Mouse (Mus musculus): ENCODE results near the gene Sipa1.

Sipa1 gene

DNA sequence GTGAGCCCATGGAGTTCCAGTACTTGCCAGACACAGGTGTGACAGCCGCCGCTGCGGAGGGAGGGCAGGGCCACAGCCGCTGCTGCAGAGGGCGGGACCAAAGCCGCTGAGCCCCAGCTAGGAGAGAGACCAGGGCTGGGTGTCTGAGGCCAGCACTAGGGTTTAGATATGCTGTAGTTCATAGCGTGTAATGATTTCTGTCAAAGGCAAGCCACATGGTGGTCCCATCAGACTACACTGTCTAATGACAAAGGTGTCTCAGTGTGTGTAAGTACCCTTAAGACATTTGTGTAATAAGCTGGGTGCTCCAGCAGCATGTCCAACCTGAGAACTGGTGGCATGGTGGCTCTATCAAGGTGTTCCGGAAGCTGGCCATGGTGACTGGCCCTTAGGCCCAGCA, 21.9 kb downstream of the Sipa1 start:
- DNase-seq (ENCODE audit: low spot score): no peak

DNA sequence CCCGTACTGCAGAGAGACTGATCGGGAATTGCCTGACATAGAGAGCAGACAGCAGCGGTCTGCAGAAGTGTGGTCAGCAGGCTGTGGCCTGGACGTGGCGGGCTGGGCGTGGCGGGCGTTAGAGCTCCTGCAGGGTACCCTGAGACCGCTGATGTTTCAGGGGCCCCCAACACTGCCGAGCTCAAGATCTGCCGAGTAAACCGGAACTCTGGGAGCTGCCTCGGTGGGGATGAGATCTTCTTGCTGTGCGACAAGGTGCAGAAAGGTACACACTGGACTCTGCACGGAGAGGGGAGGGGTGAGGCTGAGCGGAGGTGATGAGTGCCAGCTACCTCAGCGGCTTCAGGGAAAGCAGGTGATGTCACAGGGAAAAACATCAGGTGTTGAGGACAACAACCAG, 22.5 kb downstream of the Sipa1 start:
- no peak for DNase-seq (ENCODE audit: low spot score)

DNA sequence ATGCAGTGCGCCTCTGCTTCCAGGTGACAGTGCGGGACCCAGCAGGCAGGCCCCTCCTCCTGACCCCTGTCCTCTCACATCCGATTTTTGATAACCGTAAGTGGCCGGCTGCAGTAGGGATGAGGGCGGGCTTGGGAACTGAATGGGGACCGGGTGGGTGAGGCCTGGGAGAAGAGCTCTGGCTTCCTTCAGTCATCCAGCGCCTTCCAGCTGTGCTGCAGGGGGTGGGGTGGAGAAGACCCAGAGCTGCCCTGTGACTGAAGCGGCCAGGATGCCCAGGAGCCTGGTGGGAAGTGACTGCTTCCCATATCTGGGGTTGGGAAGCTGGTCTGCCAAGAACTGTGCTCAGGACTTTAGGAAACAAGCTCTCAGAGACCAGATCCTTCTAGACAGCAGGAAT, 23.2 kb downstream of the Sipa1 start:
- no peak for DNase-seq (ENCODE audit: low spot score)

DNA sequence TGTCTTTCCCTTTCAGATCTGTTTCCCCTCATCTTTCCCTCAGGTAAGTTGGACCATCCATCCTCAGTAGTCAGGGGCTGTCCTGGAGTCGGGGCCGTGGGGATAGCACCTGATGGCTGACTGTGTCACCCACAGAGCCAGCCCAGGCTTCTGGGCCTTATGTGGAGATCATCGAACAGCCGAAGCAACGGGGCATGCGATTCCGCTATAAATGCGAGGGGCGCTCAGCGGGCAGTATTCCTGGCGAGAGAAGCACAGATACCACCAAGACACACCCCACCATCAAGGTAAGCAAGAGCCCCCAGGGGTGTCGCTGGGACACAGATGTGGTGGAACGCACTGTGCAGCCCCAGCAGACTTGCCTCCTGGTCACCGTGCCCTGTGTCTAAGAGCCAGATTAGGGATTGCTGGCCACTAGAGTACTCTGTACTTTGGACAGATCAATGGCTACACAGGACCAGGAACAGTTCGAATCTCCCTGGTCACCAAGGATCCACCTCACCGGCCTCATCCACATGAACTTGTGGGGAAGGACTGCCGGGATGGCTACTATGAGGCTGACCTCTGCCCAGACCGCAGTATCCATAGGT, 25.0 kb downstream of the Sipa1 start:
- no peak for DNase-seq (ENCODE audit: low spot score)

DNA sequence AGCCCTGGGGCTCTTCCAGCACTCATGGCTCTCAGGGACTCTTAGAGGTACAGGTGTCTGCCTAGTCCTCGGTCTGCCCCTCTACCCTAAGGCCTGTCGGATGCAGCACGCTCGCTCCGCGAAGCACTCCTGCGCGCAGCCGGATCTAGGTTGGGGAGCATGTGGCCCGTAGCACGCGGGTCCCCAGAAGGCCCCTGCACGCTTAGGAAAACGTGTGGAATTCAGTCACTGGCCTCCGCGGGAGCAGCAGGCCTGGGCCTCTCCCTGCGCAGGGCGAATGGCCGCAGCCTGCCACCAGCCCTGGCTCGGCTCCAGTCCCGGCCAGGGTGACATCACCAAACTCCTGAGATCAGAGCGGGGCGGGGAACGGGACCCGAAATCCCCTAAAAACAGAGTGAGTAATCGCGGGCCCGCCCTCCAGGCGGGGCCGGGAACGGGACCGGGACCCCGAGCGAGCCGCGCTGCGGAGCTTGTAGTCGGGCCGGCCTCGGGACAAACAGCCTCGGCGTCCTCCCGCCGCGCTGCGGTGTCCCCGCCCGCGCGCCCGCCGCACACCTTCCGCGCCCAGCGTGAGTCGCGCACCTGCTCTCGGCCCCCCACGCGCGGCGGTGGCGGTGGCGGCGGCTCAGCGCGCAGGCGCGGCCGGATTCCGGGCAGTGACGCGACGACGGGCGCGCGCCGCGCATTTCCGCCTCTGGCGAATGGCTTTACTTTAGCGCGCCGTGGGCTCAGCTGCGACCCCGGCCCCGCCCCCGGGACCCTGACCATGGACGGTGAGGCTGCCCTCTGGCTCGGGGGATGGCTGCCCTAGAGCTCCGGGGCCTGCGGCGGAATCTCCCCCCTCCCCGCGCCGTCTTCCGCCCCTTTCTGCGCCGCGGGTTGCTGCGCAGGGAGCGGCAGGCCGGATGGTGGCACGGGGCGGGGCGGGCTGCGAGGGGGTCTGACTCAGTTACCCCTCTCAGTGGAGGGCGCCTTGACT, 26.1 kb downstream of the Sipa1 start, which contains the start of gene Rela:
Gene Rela (plus strand): TSS at position 415 of the 979 bp plus-strand sequence.
- peak; percentile 85 for DNase-seq (ENCODE audit: low spot score)

DNA sequence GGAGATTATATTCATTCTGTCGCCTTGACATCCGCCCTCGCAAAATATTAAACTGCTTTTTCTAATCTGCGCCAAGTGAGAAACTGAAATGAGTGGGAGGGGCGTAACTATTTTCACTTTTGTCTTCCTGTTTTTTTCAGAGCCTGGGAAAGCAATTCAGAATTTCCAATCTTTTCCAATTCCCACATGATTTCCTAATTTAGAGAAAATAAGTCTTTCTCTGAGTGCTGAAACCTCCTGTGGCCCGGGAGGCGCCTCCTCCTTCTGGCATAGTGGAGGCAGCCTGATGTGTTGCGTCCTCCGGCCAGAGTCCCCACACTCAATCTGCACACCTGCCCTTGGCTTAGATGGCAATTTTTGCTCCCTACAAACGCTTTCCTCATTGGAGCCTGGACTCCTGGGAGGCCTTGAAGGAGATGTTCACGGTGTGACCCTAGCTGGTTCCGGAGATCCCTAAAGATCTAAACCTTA, 26.9 kb downstream of the Sipa1 start:
- DNase-seq (ENCODE audit: low spot score): no peak

DNA sequence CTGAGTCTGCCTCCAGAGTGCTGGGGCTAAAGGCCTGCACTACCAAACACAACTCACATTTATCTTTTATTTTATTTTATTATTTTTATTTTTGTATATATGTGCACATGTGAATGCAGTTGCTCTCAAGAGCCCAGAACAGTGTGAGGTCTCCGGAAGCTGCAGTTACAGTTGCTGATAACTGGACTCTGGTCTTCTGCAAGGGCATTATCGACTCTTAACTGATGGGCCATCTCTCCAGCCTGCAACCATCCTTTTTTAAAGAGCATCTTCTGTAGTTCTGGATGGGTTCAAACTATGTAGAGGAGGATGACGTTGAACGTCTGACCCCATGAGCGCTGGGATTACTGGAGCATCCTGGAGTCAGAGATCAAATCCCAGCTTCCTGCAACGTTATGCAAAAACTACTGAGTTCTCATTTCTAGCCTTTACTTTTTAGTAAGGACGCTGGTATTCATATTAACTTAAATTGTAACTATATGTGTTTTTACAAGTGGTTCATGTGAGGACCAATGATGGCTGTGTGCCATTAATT, 27.4 kb downstream of the Sipa1 start:
- no peak for DNase-seq (ENCODE audit: low spot score)

DNA sequence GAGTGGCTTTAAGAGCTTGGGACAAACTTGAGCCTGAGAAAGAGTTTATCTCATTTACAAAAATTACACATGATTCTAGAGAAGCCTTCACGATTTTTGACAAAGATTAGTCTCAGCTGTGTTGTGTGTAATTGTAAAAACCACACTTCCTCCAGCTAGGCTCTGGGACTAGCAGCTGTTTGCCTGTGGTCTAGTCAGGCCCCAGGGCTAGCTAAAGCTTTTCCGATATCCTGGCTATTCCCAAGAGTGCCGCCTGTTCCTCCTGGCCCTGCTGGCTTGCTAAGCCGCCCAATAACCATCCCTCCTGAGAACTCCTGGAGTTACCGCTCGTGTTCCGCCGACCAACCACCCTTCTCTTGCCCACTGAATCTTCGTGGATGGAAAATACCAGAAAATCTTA, 31.4 kb downstream of the Sipa1 start:
- DNase-seq (ENCODE audit: low spot score): no peak

DNA sequence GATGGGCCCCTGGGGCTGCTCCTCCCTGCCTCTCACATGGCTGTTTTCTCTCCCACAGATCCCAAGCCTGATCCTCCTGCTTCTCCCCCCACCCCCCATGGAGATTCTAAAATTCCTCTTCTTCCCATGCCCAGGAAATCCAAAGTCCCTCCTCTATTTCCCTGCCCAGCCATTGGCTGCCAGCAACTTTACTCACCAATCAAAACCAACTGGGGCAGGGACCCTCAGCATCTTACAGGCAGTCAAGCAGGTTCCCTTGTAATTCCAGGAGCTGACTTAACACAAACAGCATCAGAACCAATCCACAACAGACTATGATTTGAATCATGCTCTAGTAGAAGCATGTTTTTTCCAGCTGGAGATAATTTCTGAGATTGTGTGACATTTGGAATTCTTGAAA, 33.6 kb downstream of the Sipa1 start:
- DNase-seq (ENCODE audit: low spot score): no peak

DNA sequence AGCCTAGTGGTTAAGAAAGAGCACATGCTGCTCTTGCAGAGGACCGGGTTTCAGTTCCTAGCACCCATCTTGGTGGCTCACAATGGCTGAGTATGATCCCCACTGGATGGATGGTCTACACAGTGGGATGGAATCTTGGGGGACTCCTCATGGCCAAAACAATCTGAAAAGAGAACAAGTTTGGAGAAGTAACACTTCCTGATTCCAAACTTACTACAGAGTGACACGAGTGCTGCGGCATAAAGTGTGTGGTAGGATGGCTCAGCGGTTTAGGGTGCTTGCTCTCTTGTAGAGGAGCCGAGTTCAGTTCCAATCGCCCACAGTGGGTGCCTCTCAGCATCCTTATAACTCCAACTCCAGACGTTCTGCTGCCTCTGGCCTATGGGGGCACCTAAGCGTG, 38.2 kb downstream of the Sipa1 start:
- no peak for DNase-seq (ENCODE audit: low spot score)

DNA sequence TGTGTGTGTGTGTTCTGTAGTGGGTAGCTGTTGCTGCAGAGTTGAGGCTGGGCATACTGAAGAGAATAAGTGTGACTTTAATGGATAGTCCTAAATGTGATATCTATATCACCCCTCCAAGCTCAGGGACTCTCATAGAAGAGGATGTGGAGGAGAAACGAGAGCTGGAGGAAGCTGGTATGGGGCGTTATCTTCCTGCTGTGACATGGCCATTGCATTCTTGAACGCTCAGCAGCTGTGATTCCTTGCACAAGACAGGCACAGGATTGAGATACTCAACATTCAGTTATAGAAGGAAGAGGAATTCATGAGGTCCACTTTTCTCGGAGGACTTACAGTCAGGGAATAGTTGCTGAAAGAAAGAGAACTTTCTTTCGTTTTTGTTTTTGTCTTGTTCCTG, 41.6 kb downstream of the Sipa1 start:
- no peak for DNase-seq (ENCODE audit: low spot score)

DNA sequence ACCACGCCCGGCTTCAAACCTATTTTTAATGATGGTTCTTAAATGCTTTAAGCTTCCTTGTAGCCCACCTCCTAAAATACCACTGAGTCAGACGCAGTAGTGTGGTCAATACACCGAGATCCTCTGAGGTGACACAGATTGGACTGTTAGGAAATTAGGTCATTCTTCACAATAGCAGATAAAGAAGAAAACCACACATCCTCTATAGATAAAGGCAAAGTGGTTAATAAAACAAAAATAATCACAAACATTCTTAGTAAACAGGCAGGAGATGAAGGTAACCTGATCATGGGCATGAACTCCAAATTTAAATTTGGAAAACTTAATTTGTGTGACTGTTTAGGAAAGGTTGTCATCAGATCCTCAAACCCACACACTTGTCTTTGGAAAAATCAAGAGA, 43.5 kb downstream of the Sipa1 start:
- DNase-seq (ENCODE audit: low spot score): no peak

DNA sequence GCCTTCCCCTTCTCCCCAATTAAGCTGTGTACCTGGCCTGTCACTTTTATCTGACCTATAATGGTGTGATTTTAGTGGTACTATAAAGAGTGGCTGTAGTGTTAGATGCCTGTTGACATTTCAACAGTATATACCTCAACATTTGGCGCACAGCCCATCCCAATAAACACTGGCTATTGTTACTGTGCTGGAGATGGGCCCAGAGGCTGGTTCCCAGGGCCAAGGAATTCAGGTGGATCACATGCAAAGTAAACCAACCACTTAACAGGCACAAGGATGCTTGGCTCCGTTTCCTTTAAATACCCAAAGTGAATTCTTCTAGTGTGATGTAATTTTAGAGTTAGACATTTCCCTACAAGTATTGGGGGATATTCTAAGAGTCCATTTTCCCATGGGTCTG, 48.6 kb downstream of the Sipa1 start:
- no peak for DNase-seq (ENCODE audit: low spot score)

DNA sequence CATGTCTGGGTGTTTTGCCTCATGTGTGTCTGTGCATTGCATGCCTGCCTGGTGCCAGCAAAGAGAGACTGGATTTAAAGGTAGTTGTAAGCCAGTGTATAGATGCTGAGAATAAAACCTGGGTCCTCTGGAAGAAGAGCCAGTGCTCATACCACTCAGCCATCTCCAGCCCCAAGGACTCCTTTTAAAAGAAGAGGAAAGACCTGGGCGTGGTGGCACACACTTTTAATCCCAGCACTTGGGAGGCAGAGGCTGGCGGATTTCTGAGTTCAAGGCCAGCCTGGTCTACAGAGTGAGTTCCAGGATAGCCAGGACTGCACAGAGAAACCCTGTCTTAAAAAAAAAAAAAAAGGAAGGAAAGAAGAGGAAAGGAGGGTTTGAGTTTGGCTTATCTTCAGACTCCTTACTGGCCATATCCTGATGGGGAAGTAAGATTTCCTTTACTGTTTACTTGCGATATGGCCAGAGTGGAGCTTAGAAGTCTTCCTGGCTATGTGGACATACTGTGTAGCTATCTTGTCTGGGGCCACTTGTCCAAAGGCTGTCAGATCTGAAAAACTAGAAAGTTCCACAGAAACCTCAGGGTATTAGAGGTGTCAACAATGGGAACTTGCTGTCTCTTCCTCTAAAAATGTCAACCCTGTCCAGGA, 50.6 kb downstream of the Sipa1 start:
- DNase-seq (ENCODE audit: low spot score): no peak

DNA sequence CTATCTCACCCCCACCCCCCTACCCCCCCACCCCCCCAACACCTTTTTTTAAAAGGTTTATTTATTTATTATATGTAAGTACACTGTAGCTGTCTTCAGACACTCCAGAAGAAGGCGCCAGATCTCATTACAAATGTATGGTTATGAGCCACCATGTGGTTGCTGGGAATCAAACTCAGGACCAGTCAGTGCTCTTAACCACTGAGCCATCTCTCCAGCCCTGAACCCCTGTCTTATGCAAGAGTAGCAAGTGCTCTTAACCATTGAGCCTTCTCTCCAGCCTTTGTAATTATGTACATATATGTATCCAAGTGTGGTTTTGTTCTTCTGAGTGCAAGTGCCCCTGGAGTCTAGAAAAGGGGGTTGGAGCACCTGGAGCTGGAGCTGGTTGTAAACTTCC, 51.5 kb downstream of the Sipa1 start:
- no peak for DNase-seq (ENCODE audit: low spot score)

DNA sequence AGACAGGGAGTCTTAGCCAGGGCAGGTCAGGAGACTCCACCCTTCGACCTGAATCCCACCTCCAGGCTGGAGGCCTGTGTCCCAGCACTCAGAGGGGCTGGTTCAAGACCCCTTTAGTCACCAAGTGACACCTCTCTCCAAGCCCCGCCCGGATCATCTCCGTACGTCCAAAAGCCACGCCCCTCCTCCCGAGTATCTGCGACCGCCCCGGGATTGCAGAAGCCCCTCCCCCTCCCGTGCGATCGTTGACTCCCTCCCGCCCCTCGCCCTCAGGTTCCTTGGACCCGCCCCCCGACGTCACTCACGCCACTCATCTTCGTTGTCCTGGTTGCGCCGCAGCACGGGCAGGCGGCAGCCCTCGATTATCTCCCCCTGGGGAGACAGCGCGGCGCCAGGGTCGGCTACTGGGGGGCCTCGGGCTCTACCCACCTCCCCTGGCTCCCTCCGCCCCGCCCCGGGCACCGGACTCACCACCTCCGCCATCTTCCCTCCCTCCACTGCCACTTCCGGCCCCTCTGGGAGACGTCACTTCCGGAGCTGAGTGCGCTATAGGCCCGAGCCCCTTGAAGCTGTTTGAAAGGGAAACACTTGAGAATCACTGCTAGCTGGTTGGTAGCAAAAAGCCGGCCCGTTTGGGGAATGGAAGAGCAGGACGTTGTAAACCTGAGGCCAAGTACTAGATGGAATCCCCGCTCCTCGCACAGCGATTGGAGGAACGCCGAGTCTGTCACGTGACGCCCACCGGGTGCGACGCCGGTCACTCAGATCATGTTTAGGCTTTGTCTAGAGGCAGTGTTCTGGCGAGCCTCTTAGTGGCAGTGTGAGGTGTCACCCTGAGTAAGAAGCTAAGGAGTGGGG, 53.7 kb downstream of the Sipa1 start, which contains the start of gene Kat5:
Gene Kat5 (minus strand): TSS at position 691 of the 858 bp plus-strand sequence.
- DNase-seq (ENCODE audit: low spot score): peak; percentile 90

DNA sequence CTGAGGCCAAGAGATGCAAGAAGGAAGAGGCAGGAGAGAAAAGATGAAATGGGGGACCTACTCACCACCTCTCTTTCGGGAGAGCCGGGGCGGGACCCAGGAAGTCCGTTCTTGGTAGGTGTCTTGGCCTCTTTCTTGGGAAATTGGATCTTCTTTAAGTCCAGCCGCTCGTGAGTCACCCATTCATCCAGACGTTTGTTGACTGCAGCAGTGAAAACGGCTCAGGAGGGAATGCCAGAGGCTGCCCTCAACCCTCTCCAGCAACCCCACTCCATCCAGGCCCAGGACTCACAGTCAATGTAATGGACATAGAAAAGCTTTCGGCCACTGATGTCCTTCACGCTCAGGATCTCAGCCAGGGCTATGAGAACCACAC, 54.3 kb downstream of the Sipa1 start:
- DNase-seq (ENCODE audit: low spot score): no peak

DNA sequence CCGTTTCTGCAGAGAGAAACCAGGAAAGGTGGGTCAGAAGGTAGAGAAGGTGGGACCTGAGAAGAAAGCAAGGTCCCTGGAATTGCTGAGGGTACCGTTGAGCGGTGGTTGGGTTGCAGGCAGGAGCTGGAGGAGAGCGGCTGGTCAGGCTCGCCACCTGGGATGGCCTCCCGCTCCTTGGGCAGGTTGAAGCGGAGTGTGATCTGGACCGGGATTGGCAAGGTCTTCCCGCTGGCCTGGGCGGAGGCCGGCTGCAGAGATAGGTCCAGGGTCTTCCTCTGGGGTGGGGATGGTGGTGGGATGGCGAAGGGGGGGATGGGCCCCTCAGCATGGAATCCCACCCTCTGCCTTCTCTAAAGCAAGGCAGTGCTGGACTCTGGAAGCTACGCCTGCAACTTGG, 54.8 kb downstream of the Sipa1 start:
- no peak for DNase-seq (ENCODE audit: low spot score)

DNA sequence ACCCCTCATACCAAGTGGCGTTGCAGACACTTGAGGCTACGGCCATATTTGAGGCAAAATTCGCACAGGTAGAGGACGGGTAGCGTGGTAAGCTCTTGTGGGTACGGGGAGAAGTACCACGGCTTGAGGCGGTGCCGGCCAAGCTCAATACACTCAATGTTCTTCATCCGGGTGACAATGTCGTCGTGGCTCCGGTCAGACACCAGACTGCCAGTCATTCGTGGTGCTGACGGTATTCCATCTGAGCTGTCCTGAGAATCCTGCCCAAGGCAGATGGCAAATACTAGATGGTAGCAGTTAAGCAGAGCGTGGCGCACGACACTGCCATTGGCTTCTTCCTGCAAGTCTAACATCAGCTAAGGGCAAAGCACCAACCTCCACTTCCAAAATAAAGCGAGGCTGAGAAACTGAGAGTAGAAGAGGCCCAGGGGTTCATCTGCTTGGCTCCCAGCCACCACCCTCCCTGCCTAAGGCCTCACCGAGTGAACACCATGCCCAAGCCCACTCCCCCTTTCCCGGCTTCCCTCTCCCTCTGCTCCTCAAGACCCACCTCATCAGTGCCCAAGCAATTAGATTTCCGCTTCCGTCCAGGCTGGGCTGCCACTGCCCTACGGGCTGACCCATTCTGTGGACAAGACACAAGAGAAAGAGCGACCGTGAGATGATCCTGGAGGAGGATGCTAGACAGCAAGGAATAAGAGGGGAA, 55.6 kb downstream of the Sipa1 start:
- DNase-seq (ENCODE audit: low spot score): no peak

DNA sequence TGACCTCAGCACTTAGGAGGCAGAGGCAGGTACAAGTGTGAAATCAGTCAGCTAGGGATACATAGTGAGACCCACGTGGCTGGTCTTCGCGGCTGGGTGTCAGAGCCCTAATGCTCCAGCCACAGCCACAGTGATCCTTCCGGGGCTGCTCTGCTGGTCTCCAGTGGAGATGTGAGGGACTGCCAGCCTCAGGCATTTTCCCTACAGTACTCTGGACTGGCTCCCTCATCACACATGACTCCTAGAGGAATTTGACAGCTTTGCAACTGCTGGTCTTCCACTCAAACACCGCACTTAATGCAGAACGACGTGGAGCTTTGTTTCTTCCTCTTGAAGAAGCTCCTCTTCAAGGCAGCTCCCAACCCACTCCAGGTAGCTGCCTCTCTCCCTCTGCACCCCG, 57.3 kb downstream of the Sipa1 start:
- no peak for DNase-seq (ENCODE audit: low spot score)

DNA sequence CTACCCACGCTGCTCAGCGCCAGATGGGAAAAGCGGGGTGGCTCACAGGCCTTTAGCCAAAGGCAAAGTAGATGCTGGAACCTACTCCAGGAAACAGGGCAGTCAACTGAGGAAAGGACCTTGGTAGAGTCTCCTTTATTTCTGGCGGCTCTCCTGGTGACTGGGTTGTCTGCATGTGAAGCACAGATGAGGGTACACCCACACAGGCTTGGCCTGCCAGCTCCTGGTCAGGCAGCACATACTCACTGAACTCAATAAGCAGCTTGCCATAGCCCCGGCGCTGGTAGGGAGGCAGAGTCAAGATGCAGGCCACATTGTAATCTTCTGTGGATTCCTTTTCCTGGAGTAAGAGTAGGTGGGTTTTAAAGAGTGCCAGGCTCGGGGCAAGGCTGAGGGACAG, 58.4 kb downstream of the Sipa1 start:
- no peak for DNase-seq (ENCODE audit: low spot score)
